ENCODE assay signal across 18 mouse cellular contexts in genomic region chr3:47025738-47026137, GRCm38 (mm10).
A peak's percentile ranks its signal among the peaks of the same experiment; 100 is the strongest.
DNase-seq lines count a peak whose midpoint lies in the region; ATAC-seq and TF ChIP-seq lines count a peak whose summit lies in the region.
"Had no signal": no experiment of that assay in that cellular context is flagged by ENCODE, and none has a peak within 500 bp of the region (broad histone marks: within the 10 kb centered on the region; RNA-seq: fewer than 3 reads in every experiment).

No protein-coding gene starts in this region.

- 0 out of 2 replicates have a peak, but pooled peaks have one; percentile 40 for ATAC-seq in hindbrain, embryonic 14.5 days (ENCODE audit: low FRiP score)
- ATAC-seq in midbrain, postnatal 0 days (ENCODE audit: low FRiP score): no peak
- ATAC-seq in midbrain, embryonic 15.5 days (replicated peaks): no peak
- ATAC-seq in hindbrain, postnatal 0 days: no peak
- ATAC-seq: forebrain, embryonic 13.5 days; forebrain, embryonic 15.5 days had no signal

- no peaks in the 10 kb centered on the region for H3K9me3 ChIP-seq in hindbrain, embryonic 14.5 days (ENCODE audit: control insufficient read depth, low read length)
- no peaks in the 10 kb centered on the region for H3K9me3 ChIP-seq in hindbrain, embryonic 10.5 days
- no peaks in the 10 kb centered on the region for H3K9me3 ChIP-seq in midbrain, postnatal 0 days (ENCODE audit: low read length)
- H3K9me3 ChIP-seq in midbrain, embryonic 15.5 days: no peaks in the 10 kb centered on the region
- H3K9me3 ChIP-seq in hindbrain, postnatal 0 days (ENCODE audit: low read length): no peaks in the 10 kb centered on the region
- H3K9me3 ChIP-seq: embryonic facial prominence, embryonic 10.5 days; embryonic facial prominence, embryonic 12.5 days; forebrain, embryonic 13.5 days; forebrain, embryonic 15.5 days had no signal

- no peak for DNase-seq in hindbrain, embryonic 14.5 days (ENCODE audit: low spot score)
- DNase-seq in hindbrain, embryonic 10.5 days (ENCODE audit: low spot score): no peak
- DNase-seq in midbrain, postnatal 0 days (ENCODE audit: low spot score): peak; percentile 11
- DNase-seq in hindbrain, postnatal 0 days (ENCODE audit: low spot score): peak; percentile 20
- no peak for DNase-seq in left cerebral cortex, postnatal 36 days (ENCODE audit: low spot score in 2 of 2)
- DNase-seq: adrenal gland, adult 2 months; adrenal gland, postnatal 10 days; adrenal gland, postnatal 25 days; cerebellum, adult 11-12 months; cerebellum, adult 2 months; cerebellum, adult 9-10 months; cerebellum, postnatal 10 days; cerebellum, postnatal 25 days had no signal

- H3K4me1 ChIP-seq in hindbrain, embryonic 14.5 days (replicated peaks; ENCODE audit: control insufficient read depth, insufficient read depth, low read length): no peaks in the 10 kb centered on the region
- H3K4me1 ChIP-seq in hindbrain, embryonic 10.5 days (replicated peaks): no peaks in the 10 kb centered on the region
- H3K4me1 ChIP-seq in midbrain, postnatal 0 days (ENCODE audit: insufficient read depth, low read length): no peaks in the 10 kb centered on the region
- no peaks in the 10 kb centered on the region for H3K4me1 ChIP-seq in midbrain, embryonic 15.5 days
- no peaks in the 10 kb centered on the region for H3K4me1 ChIP-seq in hindbrain, postnatal 0 days (ENCODE audit: insufficient read depth, low read length)
- H3K4me1 ChIP-seq: embryonic facial prominence, embryonic 10.5 days; embryonic facial prominence, embryonic 12.5 days; forebrain, embryonic 13.5 days; forebrain, embryonic 15.5 days had no signal

- no peak overlapping the region for H3K9ac ChIP-seq in hindbrain, embryonic 14.5 days
- H3K9ac ChIP-seq in midbrain, postnatal 0 days (replicated peaks; ENCODE audit: low read length, poor library complexity, severe bottlenecking): no peak overlapping the region
- no peak overlapping the region for H3K9ac ChIP-seq in midbrain, embryonic 15.5 days
- H3K9ac ChIP-seq in hindbrain, postnatal 0 days (replicated peaks; ENCODE audit: low read length): no peak overlapping the region
- H3K9ac ChIP-seq: embryonic facial prominence, embryonic 12.5 days; forebrain, embryonic 13.5 days; forebrain, embryonic 15.5 days had no signal

- H3K36me3 ChIP-seq in hindbrain, embryonic 14.5 days (replicated peaks; ENCODE audit: control insufficient read depth, insufficient read depth): no peaks in the 10 kb centered on the region
- H3K36me3 ChIP-seq in hindbrain, embryonic 10.5 days: no peaks in the 10 kb centered on the region
- H3K36me3 ChIP-seq in midbrain, postnatal 0 days (ENCODE audit: insufficient read depth, low read length): no peaks in the 10 kb centered on the region
- no peaks in the 10 kb centered on the region for H3K36me3 ChIP-seq in midbrain, embryonic 15.5 days (replicated peaks)
- no peaks in the 10 kb centered on the region for H3K36me3 ChIP-seq in hindbrain, postnatal 0 days (ENCODE audit: insufficient read depth, low read length)
- H3K36me3 ChIP-seq: embryonic facial prominence, embryonic 10.5 days; embryonic facial prominence, embryonic 12.5 days; forebrain, embryonic 15.5 days had no signal

- TF ChIP-seq CTCF in midbrain, postnatal 0 days (IDR thresholded peaks at IDR 0.05): no peak
- TF ChIP-seq CTCF in hindbrain, postnatal 0 days (IDR thresholded peaks at IDR 0.05; ENCODE audit: low read depth): no peak

- no peak overlapping the region for H3K4me3 ChIP-seq in hindbrain, embryonic 14.5 days (replicated peaks; ENCODE audit: low read length)
- H3K4me3 ChIP-seq in hindbrain, embryonic 10.5 days: no peak overlapping the region
- no peak overlapping the region for H3K4me3 ChIP-seq in midbrain, postnatal 0 days (ENCODE audit: low read depth, low read length)
- H3K4me3 ChIP-seq in midbrain, embryonic 15.5 days: no peak overlapping the region
- no peak overlapping the region for H3K4me3 ChIP-seq in hindbrain, postnatal 0 days (ENCODE audit: low read length)
- H3K4me3 ChIP-seq: embryonic facial prominence, embryonic 10.5 days; embryonic facial prominence, embryonic 12.5 days; forebrain, embryonic 13.5 days; forebrain, embryonic 15.5 days had no signal

- intact Hi-C loops in left cerebral cortex, postnatal 36 days (cut with DNase I): no loop called here

- no peak overlapping the region for H3K4me2 ChIP-seq in hindbrain, embryonic 14.5 days (replicated peaks)
- no peak overlapping the region for H3K4me2 ChIP-seq in midbrain, postnatal 0 days (ENCODE audit: low read depth, low read length, poor library complexity, severe bottlenecking)
- H3K4me2 ChIP-seq in midbrain, embryonic 15.5 days: no peak overlapping the region
- no peak overlapping the region for H3K4me2 ChIP-seq in hindbrain, postnatal 0 days (ENCODE audit: low read depth, low read length)
- H3K4me2 ChIP-seq: embryonic facial prominence, embryonic 12.5 days; forebrain, embryonic 13.5 days; forebrain, embryonic 15.5 days had no signal

- H3K27me3 ChIP-seq in hindbrain, embryonic 14.5 days (ENCODE audit: control insufficient read depth, insufficient read depth, low read length): no peaks in the 10 kb centered on the region
- no peaks in the 10 kb centered on the region for H3K27me3 ChIP-seq in hindbrain, embryonic 10.5 days (ENCODE audit: insufficient read depth, poor library complexity, severe bottlenecking)
- H3K27me3 ChIP-seq in midbrain, postnatal 0 days (ENCODE audit: insufficient read depth, low read length): no peaks in the 10 kb centered on the region
- no peaks in the 10 kb centered on the region for H3K27me3 ChIP-seq in midbrain, embryonic 15.5 days (replicated peaks)
- no peaks in the 10 kb centered on the region for H3K27me3 ChIP-seq in hindbrain, postnatal 0 days (ENCODE audit: insufficient read depth, low read length)
- H3K27me3 ChIP-seq: embryonic facial prominence, embryonic 12.5 days; forebrain, embryonic 13.5 days; forebrain, embryonic 15.5 days had no signal

- no peak overlapping the region for H3K27ac ChIP-seq in hindbrain, embryonic 14.5 days
- no peak overlapping the region for H3K27ac ChIP-seq in hindbrain, embryonic 10.5 days
- H3K27ac ChIP-seq in midbrain, postnatal 0 days (ENCODE audit: low read depth, low read length): no peak overlapping the region
- no peak overlapping the region for H3K27ac ChIP-seq in midbrain, embryonic 15.5 days
- no peak overlapping the region for H3K27ac ChIP-seq in hindbrain, postnatal 0 days
- H3K27ac ChIP-seq: embryonic facial prominence, embryonic 10.5 days; embryonic facial prominence, embryonic 12.5 days; forebrain, embryonic 13.5 days; forebrain, embryonic 15.5 days had no signal

- 60% methylated on average over 6 of the region's 6 CpGs for WGBS in hindbrain, embryonic 14.5 days
- 84% methylated on average over 6 of the region's 6 CpGs for WGBS in hindbrain, embryonic 10.5 days
- WGBS in midbrain, postnatal 0 days: 65% methylated on average over 6 of the region's 6 CpGs
- 66% methylated on average over 6 of the region's 6 CpGs for WGBS in midbrain, embryonic 15.5 days
- 60% methylated on average over 6 of the region's 6 CpGs for whole genome bisulfite sequencing in hindbrain, postnatal 0 days

Comparison
In these comparisons a context has a peak if more than half of its experiments do, and no peak if none do; other contexts are left out.
1. DNase-seq: peak in midbrain, postnatal 0 days (single experiment) and hindbrain, postnatal 0 days (single experiment); none in hindbrain, embryonic 14.5 days (single experiment), hindbrain, embryonic 10.5 days (single experiment) and left cerebral cortex, postnatal 36 days (0 of 2).